Mouse (Mus musculus): ENCODE results near the gene Klhdc1.

- TF ChIP-seq CTCF (IDR thresholded peaks at IDR 0.05; ENCODE audit: borderline replicate concordance, extremely low read depth, insufficient read depth, insufficient read length) (no peak), POLR2A (IDR thresholded peaks at IDR 0.05; ENCODE audit: borderline replicate concordance, extremely low read depth, insufficient read depth, insufficient read length, poor library complexity, severe bottlenecking) (no peak)
These were observed 49.6 kb upstream of the Klhdc1 start for GRCm38 (mm10) chr12:69191396-69191795.
